17 mouse cellular contexts compared by ENCODE assay signal in the genomic region with DNA sequence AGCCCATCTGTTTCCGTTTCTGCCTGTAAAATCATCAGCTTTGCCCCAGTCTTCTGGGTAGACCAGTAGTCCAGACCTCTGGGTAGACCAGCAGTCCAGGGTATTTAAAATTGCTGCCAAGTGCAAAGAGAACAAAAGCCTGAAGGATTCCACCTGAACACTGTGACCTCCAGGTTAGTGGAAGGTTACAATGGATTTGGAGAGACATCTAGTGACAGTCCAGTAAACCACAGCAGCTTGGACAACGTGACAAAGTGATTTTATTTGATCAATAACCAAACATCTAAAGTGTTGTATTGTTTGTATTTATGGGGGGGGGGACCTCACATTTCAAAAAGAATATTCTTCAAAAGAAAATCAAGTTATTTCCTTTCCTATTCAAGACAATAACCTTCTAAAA.
"Had no signal": no experiment of that assay in that cellular context is flagged by ENCODE, and none has a peak within 500 bp of the region (broad histone marks: within the 10 kb centered on the region; RNA-seq: fewer than 3 reads in every experiment).

No protein-coding gene starts in this region.

- DNase-seq: kidney, postnatal 36 days; layer of hippocampus, postnatal 36 days; liver, embryonic 13.5 days; lung, adult 2 months; lung, postnatal 36 days; right cerebral cortex, adult 18-20 months; right cerebral cortex, postnatal 14 days; right cerebral cortex, postnatal 4 days; thymus, adult 18-20 months; thymus, postnatal 36 days had no signal

- H3K4me3 ChIP-seq: left cerebral cortex, adult 2 months; liver, embryonic 13.5 days; megakaryocyte, embryonic 14.5 days; midbrain, embryonic 10.5 days; midbrain, embryonic 13.5 days; neural tube, embryonic 12.5 days; neural tube, embryonic 15.5 days had no signal

- H3K4me2 ChIP-seq: liver, embryonic 13.5 days; midbrain, embryonic 13.5 days; neural tube, embryonic 12.5 days; neural tube, embryonic 15.5 days had no signal

- H3K27me3 ChIP-seq: liver, embryonic 13.5 days; midbrain, embryonic 13.5 days; neural tube, embryonic 12.5 days; neural tube, embryonic 15.5 days had no signal

- H3K9me3 ChIP-seq: liver, embryonic 13.5 days; megakaryocyte, embryonic 14.5 days; midbrain, embryonic 10.5 days; midbrain, embryonic 13.5 days; neural tube, embryonic 12.5 days; neural tube, embryonic 15.5 days had no signal

- ATAC-seq: midbrain, embryonic 13.5 days had no signal

- H3K4me1 ChIP-seq: liver, embryonic 13.5 days; megakaryocyte, embryonic 14.5 days; midbrain, embryonic 10.5 days; midbrain, embryonic 13.5 days; neural tube, embryonic 12.5 days; neural tube, embryonic 15.5 days had no signal

- H3K27ac ChIP-seq: kidney, postnatal 0 days; left cerebral cortex, adult 2 months; liver, embryonic 13.5 days; midbrain, embryonic 10.5 days; midbrain, embryonic 13.5 days; neural tube, embryonic 12.5 days; neural tube, embryonic 15.5 days had no signal

- H3K36me3 ChIP-seq: liver, embryonic 13.5 days; midbrain, embryonic 10.5 days; midbrain, embryonic 13.5 days; neural tube, embryonic 12.5 days; neural tube, embryonic 15.5 days had no signal

- H3K9ac ChIP-seq: liver, embryonic 13.5 days; midbrain, embryonic 13.5 days; neural tube, embryonic 12.5 days; neural tube, embryonic 15.5 days had no signal
